Mouse (Mus musculus) E14TG2a.4 (cell line): ENCODE results near the gene Cutc.

Experiments used
- CTCF ChIP-seq: conservative IDR thresholded peaks from 2 replicates; pipeline ENCODE4 v1.5.1; 2014; ENCODE audit warnings: low read length
- POU5F1 ChIP-seq: IDR thresholded peaks from 2 replicates; pipeline ENCODE4 v1.6.1; 2014; ENCODE audit warnings: low read length, borderline replicate concordance

DNA sequence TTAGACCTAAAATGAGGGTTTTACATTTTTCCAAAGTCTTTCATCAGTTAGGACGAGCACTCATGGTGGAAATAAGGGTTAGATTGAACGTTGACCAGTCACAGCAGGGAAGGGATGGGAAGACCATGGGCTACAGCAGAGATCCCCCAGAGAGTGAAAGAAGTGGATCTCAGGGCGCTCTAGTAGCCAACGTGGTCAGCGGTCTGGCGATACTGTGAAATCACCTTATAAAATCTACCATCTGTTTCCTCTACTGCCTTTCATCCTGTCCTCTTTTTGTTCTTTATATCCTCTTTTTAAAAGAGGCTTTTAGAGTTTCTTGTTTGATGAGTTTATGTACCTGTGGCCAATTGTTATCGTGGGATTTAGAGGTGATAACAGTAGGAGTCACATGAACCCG is 32.0 kb downstream of the Cutc start:
- no peak for TF ChIP-seq CTCF
- no peak for TF ChIP-seq POU5F1
